Mouse (Mus musculus): ENCODE measurements at regions not wholly inside any gene's neighbourhood (a gene's known extent, or its start where the extent isn't known, plus 50 kb on each side); places are given as distances from the start of the nearest gene placed in this dataset.

DNA sequence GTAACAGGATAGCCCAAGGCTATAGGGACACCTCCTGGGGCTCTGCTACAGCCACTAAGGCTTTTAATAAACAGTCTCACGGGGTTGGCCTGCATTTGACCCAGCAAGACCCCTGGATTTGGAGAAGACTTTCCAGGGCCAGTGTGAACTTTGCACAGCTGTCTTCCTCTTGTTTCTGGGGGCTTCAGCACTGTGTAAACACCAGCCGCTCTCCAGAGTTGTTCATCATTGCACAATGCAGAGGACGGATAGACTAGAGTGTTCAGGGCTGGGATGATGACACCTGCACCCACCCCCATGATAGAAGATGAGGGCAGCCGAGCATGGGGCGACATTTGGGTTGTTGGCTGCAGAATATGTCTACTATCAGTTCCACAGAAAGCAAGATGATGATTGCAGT lies 112.9 kb downstream of the Sall1 start:
- WGBS: 82% methylated on average over 5 of the region's 5 CpGs

DNA sequence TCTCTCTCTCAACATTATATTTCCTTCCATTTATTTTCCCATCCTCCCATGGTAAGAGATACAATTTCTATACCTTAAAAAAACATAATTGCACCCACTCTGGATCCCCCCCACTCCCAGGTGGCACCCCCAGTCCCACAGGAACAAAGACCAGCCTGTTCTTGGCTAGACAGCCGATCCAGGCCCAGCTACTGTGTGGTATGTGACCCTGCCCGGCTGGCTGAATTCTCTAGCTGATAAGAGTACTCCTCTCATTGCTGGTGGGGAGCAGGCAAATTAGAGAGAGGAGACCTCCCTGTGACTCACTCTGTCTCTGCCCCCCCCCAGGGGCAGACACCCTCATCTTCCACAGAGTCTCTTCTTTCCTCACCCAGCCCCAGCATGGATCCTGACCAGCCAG lies 113.6 kb downstream of the Sall1 start:
- no peaks in the 10 kb centered on the region for H3K9me3 ChIP-seq (replicated peaks)
- H3K36me3 ChIP-seq: no peaks in the 10 kb centered on the region
- DNase-seq (ENCODE audit: low spot score): no peak
- H3K4me1 ChIP-seq: peaks cover 16% of the 10 kb centered on the region
- no peaks in the 10 kb centered on the region; the same call in 1 of the 2 replicates for H3K27me3 ChIP-seq (ENCODE audit: low read depth, poor library complexity, severe bottlenecking)
- H3K4me3 ChIP-seq: no peak overlapping the region
- 57% methylated on average over 2 of the region's 2 CpGs for WGBS
- H3K27ac ChIP-seq: no peak overlapping the region

More for the DNA sequence above, 112.9 kb downstream of the Sall1 start:
- no peaks in the 10 kb centered on the region; the same call in 1 of the 2 replicates for H3K27me3 ChIP-seq (ENCODE audit: low read depth, poor library complexity, severe bottlenecking)
- H3K36me3 ChIP-seq: no peaks in the 10 kb centered on the region
- no peak overlapping the region for H3K4me3 ChIP-seq
- peaks cover 17% of the 10 kb centered on the region for H3K4me1 ChIP-seq
- H3K27ac ChIP-seq: no peak overlapping the region
- H3K9me3 ChIP-seq (replicated peaks): no peaks in the 10 kb centered on the region
- DNase-seq (ENCODE audit: low spot score): no peak

DNA sequence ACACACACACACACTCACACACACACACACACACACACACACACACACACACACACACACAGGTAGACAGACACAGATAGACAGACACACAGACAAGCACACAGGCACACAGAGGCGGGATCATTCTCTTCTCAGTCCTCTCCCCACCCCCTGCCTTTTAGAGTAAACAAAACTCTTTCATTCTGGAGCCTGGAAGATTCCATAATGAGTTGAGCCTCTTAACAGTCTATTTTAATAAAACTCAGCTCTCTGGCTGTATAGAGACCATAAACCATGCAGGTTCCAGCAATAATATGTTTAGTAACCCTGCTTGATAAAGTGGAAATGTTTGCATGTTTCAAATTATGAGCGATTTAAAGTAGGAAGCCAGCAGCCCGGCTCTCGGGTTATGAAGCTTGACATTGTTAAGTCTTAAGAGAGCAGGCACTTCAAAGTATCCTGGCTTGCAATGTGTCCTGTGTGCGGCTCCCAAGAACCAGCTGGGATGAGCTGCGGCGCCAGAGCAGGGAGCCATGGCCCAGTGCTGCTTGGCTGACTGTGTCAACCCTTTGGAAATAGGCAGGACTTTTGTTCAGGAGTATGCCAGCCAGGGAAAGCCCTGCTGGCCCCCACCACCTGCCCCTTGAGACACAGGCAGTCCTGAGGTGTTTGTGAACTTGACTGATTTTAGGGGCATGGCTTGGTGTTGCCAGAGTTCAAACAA lies 115.1 kb downstream of the Sall1 start:
- Histone ChIP-seq H3K9me3 (replicated peaks) (no peaks in the 10 kb centered on the region), H3K4me3 (no peak overlapping the region), H3K36me3 (no peaks in the 10 kb centered on the region), H3K27me3 (ENCODE audit: low read depth, poor library complexity, severe bottlenecking) (no peaks in the 10 kb centered on the region; the same call in 1 of the 2 replicates), H3K4me1 (peaks cover 16% of the 10 kb centered on the region), H3K27ac (peak overlapping the region; percentile 43)
- DNase-seq (ENCODE audit: low spot score): no peak
- 45% methylated on average over 7 of the region's 7 CpGs for WGBS

DNA sequence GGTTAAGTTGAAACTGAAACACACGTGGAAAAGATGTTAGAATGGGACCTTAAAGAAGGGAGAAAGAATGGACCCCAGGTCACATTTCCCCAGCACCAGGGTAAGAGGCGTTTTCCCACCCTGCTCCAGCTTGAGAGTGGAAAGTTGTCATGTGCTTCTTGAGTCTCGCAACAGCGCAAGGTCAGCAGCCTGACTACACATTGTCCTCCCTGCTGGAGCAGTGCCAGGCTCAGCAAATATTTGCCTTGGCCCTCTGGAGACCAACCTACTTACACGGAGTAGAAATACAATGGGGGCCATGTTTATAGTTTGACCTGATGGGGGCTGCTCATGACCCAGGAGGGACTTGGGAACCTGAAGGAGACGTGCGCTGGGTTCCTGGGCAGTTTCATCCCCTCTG lies 121.1 kb downstream of the Sall1 start:
- Histone ChIP-seq H3K27ac (no peak overlapping the region), H3K27me3 (ENCODE audit: low read depth, poor library complexity, severe bottlenecking) (no peaks in the 10 kb centered on the region), H3K4me3 (no peak overlapping the region), H3K4me1 (no peaks in the 10 kb centered on the region), H3K9me3 (replicated peaks) (no peaks in the 10 kb centered on the region), H3K36me3 (no peaks in the 10 kb centered on the region)
- 84% methylated on average over 7 of the region's 7 CpGs for WGBS
- DNase-seq (ENCODE audit: low spot score): no peak

DNA sequence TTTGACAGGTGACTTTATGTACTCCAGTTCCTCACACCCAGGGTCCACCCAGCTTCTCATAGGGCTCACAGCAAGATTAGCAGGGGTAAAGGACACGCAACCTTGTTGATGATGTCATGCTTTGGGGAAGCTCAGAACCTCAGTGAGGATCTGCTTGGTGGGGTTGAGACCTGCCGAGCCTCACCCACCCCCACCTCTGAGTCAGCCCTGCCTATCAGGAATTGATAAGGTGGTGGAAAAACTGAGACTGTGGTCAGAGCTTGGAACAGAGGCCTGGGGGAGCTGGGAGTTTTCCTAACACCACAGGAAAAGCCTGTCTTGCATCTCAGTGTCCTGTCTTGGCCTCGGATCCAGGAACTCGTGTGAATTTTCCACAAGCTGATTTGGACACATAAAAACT lies 122.0 kb downstream of the Sall1 start:
- Histone ChIP-seq H3K9me3 (replicated peaks) (no peaks in the 10 kb centered on the region), H3K36me3 (no peaks in the 10 kb centered on the region), H3K4me1 (no peaks in the 10 kb centered on the region; the same call in 1 of the 2 replicates), H3K4me3 (no peak overlapping the region), H3K27me3 (ENCODE audit: low read depth, poor library complexity, severe bottlenecking) (peaks cover 8% of the 10 kb centered on the region; the same call in 1 of the 2 replicates), H3K27ac (no peak overlapping the region)
- WGBS: 87% methylated on average over 4 of the region's 4 CpGs
- no peak for DNase-seq (ENCODE audit: low spot score)

DNA sequence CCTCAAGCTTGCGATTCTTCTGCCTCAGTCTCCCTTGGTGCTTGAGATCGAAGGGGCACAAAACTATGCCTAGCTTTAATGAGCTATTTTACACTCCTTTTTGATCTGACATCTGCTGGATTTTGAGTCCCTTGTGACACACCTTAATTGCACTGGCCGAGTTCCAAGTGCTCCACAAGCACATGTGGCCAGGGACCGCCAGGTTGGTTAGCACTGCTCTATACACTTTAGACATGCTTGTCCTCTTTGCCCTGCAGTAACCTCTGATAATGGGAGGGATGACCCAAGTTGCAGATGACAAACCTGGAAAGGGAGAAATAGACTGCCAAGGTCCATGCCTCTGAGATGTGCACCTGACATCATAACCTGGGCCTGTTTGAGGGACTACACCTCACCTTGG lies 124.7 kb downstream of the Sall1 start:
- Histone ChIP-seq H3K4me3 (no peak overlapping the region), H3K9me3 (replicated peaks) (no peaks in the 10 kb centered on the region), H3K4me1 (no peaks in the 10 kb centered on the region; the same call in 1 of the 2 replicates), H3K27ac (no peak overlapping the region), H3K36me3 (no peaks in the 10 kb centered on the region), H3K27me3 (ENCODE audit: low read depth, poor library complexity, severe bottlenecking) (peaks cover 31% of the 10 kb centered on the region)
- 80% methylated on average over 4 of the region's 4 CpGs for WGBS
- no peak for DNase-seq (ENCODE audit: low spot score)

DNA sequence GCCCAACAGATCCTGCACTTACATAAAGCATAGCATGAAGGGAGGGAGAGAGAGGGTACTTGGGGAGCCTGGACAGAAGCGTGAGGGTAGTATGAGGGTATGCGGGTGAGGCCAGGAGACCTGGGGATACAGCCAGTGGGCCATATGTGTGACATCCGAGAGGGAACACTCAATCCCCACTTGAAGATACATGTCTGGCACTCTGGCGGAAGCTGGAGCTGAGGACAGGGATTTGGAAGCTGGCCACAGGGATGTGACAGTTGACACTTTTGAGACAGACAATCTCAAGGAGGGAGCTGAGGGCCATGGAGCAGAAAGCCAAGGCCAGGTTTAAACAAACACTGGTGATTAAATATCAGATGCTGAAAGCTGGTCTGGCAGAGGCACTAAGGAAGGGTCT lies 127.9 kb downstream of the Sall1 start:
- H3K9me3 ChIP-seq (replicated peaks): no peaks in the 10 kb centered on the region
- H3K4me1 ChIP-seq: no peaks in the 10 kb centered on the region; the same call in 1 of the 2 replicates
- no peak overlapping the region for H3K4me3 ChIP-seq
- 85% methylated on average over 4 of the region's 4 CpGs for WGBS
- DNase-seq (ENCODE audit: low spot score): no peak
- peaks cover 51% of the 10 kb centered on the region for H3K27me3 ChIP-seq (ENCODE audit: low read depth, poor library complexity, severe bottlenecking)
- H3K27ac ChIP-seq: no peak overlapping the region
- H3K36me3 ChIP-seq: no peaks in the 10 kb centered on the region

DNA sequence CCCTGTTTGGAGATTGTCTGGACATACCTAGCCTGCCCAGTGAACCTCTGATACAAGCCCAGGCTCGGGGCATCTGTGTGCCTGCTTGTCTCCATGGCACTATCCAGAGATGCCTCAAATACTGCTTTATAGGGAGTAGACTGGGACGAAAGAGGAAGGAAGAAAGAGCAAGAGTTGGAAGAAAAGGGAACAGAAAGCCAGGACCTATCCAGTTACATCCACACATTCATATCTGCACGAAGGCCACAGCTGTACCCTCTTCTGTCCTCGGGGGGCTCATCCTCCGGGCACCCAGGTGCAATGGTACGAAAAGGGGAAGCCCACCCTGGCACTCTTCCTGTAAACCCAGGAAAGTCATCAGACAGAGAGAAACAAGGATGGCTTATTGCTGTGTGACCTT lies 129.3 kb downstream of the Sall1 start:
- peaks cover 62% of the 10 kb centered on the region for H3K27me3 ChIP-seq (ENCODE audit: low read depth, poor library complexity, severe bottlenecking)
- H3K4me3 ChIP-seq: no peak overlapping the region
- no peaks in the 10 kb centered on the region; the same call in 1 of the 2 replicates for H3K4me1 ChIP-seq
- H3K9me3 ChIP-seq (replicated peaks): no peaks in the 10 kb centered on the region
- DNase-seq (ENCODE audit: low spot score): no peak
- no peaks in the 10 kb centered on the region for H3K36me3 ChIP-seq
- 88% methylated on average over 6 of the region's 6 CpGs for WGBS
- no peak overlapping the region for H3K27ac ChIP-seq

DNA sequence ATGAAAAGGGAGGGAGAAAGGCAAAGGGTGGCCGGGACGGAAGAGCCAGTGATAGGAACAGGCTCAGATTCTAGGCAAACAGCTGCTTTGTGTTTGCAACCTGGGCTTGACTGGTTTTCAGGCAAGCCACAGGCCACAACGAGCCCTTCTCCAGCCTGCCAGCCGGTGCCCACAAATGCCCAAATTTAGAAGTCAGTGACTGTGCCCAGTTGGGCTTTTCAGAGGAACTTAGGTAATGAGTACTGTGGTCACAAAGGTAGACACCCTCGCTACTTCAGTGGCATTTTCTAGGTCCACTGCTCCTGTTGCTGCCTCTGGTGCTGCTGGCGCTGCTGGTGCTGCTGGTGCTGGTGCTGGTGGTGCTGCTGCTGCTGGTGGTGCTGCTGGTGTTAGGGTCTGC lies 129.8 kb downstream of the Sall1 start:
- H3K27me3 ChIP-seq (ENCODE audit: low read depth, poor library complexity, severe bottlenecking): peaks cover 62% of the 10 kb centered on the region
- no peak overlapping the region; the same call in 1 of the 2 replicates for H3K27ac ChIP-seq
- no peaks in the 10 kb centered on the region for H3K9me3 ChIP-seq (replicated peaks)
- DNase-seq (ENCODE audit: low spot score): no peak
- no peaks in the 10 kb centered on the region; the same call in 1 of the 2 replicates for H3K4me1 ChIP-seq
- 83% methylated on average over 6 of the region's 6 CpGs for WGBS
- no peaks in the 10 kb centered on the region for H3K36me3 ChIP-seq
- no peak overlapping the region for H3K4me3 ChIP-seq

DNA sequence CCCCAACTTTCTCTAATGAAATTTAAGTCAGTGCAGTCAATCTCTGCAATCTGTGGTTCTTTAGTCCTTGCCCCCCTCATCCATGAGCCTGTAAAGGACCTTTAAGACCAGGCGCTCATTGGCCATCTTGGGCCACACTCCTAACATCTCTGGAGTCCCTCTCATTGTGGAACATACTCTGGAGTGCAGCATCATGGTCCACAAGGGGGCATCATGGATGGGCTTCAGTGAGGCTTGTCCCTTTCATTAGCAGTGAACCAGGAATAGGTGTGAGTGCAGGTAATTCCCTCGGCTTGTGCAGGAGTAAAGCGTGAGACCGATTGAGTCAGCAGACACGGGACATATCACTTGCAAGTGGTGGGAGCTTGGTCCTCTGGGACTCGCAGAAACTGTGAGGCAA lies 137.7 kb downstream of the Sall1 start:
- WGBS: 88% methylated on average over 6 of the region's 6 CpGs
- Histone ChIP-seq H3K9me3 (replicated peaks) (no peaks in the 10 kb centered on the region), H3K4me1 (peaks cover 23% of the 10 kb centered on the region), H3K27me3 (ENCODE audit: low read depth, poor library complexity, severe bottlenecking) (peaks cover 75% of the 10 kb centered on the region), H3K27ac (no peak overlapping the region), H3K36me3 (no peaks in the 10 kb centered on the region), H3K4me3 (no peak overlapping the region)
- no peak for DNase-seq (ENCODE audit: low spot score)

DNA sequence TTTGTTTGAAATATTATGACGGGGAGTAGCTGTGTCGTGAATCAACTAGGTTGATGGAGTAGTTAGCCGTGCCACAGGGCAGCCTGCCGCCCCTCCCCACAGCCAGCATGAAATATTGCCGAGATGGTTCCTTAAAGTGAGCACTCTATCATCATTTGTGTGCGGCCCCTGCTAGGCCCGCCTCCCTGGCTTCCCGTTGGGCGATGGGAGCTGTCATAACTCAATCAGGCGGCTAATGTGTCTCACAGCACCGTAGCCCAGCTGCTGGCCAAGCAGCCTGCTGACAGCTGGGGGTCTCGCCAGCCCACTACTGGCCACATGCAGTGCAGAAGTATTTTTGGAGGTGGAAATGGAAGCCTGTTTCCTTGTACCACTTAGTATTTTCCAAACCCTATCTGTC lies 140.9 kb downstream of the Sall1 start:
- Histone ChIP-seq H3K4me3 (no peak overlapping the region), H3K27ac (no peak overlapping the region), H3K9me3 (replicated peaks) (no peaks in the 10 kb centered on the region), H3K27me3 (ENCODE audit: low read depth, poor library complexity, severe bottlenecking) (peaks cover 78% of the 10 kb centered on the region), H3K36me3 (no peaks in the 10 kb centered on the region), H3K4me1 (peaks cover 40% of the 10 kb centered on the region)
- DNase-seq (ENCODE audit: low spot score): peak; percentile 68
- 52% methylated on average over 12 of the region's 12 CpGs for WGBS

DNA sequence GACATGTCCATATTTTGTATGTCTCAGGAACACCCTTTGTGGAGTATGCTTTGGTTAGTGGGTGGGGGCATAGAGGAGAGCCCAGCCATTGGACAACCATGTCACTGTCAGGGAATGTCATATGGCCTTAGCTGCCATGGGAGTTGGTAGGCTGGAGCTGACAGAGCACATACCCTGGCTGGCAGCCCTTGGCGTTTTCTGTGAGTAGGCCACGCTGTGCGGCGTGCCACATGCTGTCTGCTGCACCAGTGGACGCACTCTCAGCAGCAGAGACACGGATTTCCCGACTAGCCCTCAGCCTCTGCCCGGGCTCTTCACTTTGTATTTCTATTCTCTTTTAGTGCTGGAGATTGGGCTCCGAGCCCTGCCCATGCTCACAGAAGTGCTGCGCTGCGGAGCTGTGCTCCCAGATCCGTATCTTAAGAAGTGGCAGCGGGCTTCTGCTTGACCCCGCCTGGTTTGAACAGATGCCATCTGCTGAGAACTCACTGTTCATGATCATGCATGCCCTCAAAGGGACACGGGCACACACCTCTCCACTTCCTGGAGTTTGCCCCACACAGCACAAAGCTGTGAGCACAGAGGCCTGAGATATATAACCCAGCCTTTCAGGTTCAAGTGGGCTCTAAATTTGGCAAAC lies 160.1 kb downstream of the Sall1 start:
- Histone ChIP-seq H3K36me3 (no peaks in the 10 kb centered on the region), H3K27me3 (ENCODE audit: low read depth, poor library complexity, severe bottlenecking) (0 out of 2 replicates have a peak, but pooled peaks cover 6% of the 10 kb centered on the region), H3K4me1 (no peaks in the 10 kb centered on the region), H3K27ac (no peak overlapping the region), H3K9me3 (replicated peaks) (no peaks in the 10 kb centered on the region), H3K4me3 (no peak overlapping the region)
- no peak for DNase-seq (ENCODE audit: low spot score)
- 91% methylated on average over 15 of the region's 15 CpGs for WGBS

DNA sequence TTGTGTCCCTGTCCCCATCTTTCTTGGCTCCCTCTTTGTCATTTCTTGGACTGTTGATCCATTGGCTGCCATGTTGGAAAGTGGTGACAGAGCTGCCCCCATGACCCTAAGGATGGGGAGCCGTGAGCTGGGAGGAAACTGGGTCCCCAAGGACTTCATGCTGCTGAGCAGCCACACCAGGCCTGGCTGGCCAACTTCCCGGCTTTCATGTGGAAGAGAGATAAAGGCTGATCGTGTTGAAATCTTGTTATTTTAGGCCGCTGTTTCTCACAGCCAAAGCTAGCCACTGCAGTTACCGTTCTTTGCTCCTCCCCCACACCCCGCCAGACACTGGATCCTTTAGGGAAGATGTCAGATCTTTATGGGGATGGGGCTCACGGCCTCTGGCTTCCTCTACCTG lies 164.1 kb downstream of the Sall1 start:
- Histone ChIP-seq H3K9me3 (replicated peaks) (no peaks in the 10 kb centered on the region), H3K4me3 (no peak overlapping the region), H3K27ac (no peak overlapping the region), H3K4me1 (no peaks in the 10 kb centered on the region), H3K27me3 (ENCODE audit: low read depth, poor library complexity, severe bottlenecking) (peaks cover 7% of the 10 kb centered on the region; the same call in 1 of the 2 replicates), H3K36me3 (no peaks in the 10 kb centered on the region)
- WGBS: 85% methylated on average over 7 of the region's 7 CpGs
- DNase-seq (ENCODE audit: low spot score): no peak
